Mouse (Mus musculus) thymus, adult 2 months (tissue): ENCODE results near the gene Tmem8b. TPM values are rescaled to one million over a fixed set of nuclear protein-coding genes. Genes with fewer than 3 reads are reported as not detected.

ENCODE experiments used
- DNase-seq: peaks from one replicate; pipeline ENCODE4 v3.0.0; 2021
- H3K27ac ChIP-seq: fragments of 200-500 bp; 2 replicates; pipeline ENCODE4 v1.5.1; 2012; ENCODE audit warnings: low read length, control low read depth; ENCODE audit not compliant: control insufficient read depth, insufficient read depth
- H3K27me3 ChIP-seq: fragments of 200-500 bp; 2 replicates; pipeline ENCODE4 v1.6.1; 2012; ENCODE audit warnings: mild to moderate bottlenecking, low read length, moderate library complexity, mixed read lengths; ENCODE audit not compliant: control insufficient read depth, insufficient read depth
- H3K36me3 ChIP-seq: fragments of 200-500 bp; 2 replicates; pipeline ENCODE4 v1.6.1; 2012; ENCODE audit warnings: mild to moderate bottlenecking, low read length, moderate library complexity; ENCODE audit not compliant: control insufficient read depth, insufficient read depth
- H3K4me1 ChIP-seq: fragments of 200-500 bp; replicated peaks from 2 replicates; pipeline ENCODE4 v1.6.1; 2012; ENCODE audit warnings: low read length; ENCODE audit not compliant: control insufficient read depth, insufficient read depth
- H3K4me3 ChIP-seq: fragments of 200-500 bp; 2 replicates; pipeline ENCODE4 v1.5.1; 2012; ENCODE audit warnings: mild to moderate bottlenecking, low read length, control low read depth, moderate library complexity; ENCODE audit not compliant: control insufficient read depth, insufficient read depth
- CTCF ChIP-seq: fragments of 200-500 bp; IDR thresholded peaks from 2 replicates; pipeline ENCODE4 v1.5.1; 2012; ENCODE audit warnings: mild to moderate bottlenecking, control low read depth, low read length, moderate library complexity, borderline replicate concordance; ENCODE audit not compliant: control insufficient read depth, poor library complexity, insufficient read depth; ENCODE audit errors: extremely low read depth
- POLR2A ChIP-seq: fragments of 200-500 bp; IDR thresholded peaks from 2 replicates; pipeline ENCODE4 v1.6.1; 2012; ENCODE audit warnings: mild to moderate bottlenecking, low read length, control low read depth, moderate library complexity; ENCODE audit not compliant: control insufficient read depth, poor library complexity, insufficient read depth; ENCODE audit errors: extremely low read depth
- WGBS: fragments of 180-500 bp; shearing (Covaris S2); methylation state at CpG from one replicate; pipeline ENCODE4 v1.1.7; 2018; 5-methylcytosine and 5-hydroxymethylcytosine counted together
- polyA plus RNA-seq: library from polyadenylated mRNA; depleted of rRNA; stranded (reverse); fragments of >200 nt; gene quantifications from 2 replicates; pipeline ENCODE4 v1.2.3, GENCODE M21; 2012

Tmem8b gene
- polyA plus RNA-seq, 1 experiment, result 10.0 TPM

DNA sequence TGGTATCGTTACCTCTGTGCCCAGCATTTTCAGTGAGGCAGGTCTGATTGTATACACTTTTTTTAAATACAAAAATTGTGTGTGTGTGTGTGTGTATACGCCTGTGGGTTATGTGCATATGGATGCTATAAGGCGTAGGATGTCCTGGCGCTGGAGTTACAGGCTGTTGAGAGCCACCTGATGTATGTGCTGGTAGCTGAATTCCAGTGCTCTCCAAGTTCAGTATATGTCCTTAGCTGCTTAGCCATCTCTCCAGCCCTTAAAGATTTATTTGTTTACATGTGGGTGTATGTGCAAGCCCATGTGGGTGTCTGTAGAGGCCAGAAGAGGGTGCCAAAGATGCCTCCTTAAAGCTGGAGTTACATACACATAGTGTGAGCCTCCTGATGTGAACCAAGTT is 11.6 kb upstream of the Tmem8b start:
- no peak for TF ChIP-seq POLR2A
- TF ChIP-seq CTCF, result no peak
- Histone ChIP-seq H3K27ac (no peak overlapping the region), H3K36me3 (no peaks in the 10 kb centered on the region), H3K4me3 (no peak overlapping the region), H3K4me1 (peaks cover 4% of the 10 kb centered on the region), H3K27me3 (no peaks in the 10 kb centered on the region)
- DNase-seq, result no peak
- 71% methylated on average over 4 of the region's 4 CpGs for WGBS

GRCm38 (mm10) chr4:43666412-43666811 is 2.4 kb upstream of the Tmem8b start:
- DNase-seq, result peak; percentile 19
- H3K27me3 ChIP-seq, result peaks cover 2% of the 10 kb centered on the region; the same call in 1 of the 2 replicates
- no peaks in the 10 kb centered on the region for H3K36me3 ChIP-seq
- no peak overlapping the region for H3K27ac ChIP-seq
- peaks cover 10% of the 10 kb centered on the region for H3K4me1 ChIP-seq
- WGBS, result 23% methylated on average over 4 of the region's 4 CpGs
- TF ChIP-seq CTCF (no peak), POLR2A (no peak)
- H3K4me3 ChIP-seq, result no peak overlapping the region

GRCm38 (mm10) chr4:43669428-43669794 is 640 bp downstream of the Tmem8b start:
- Histone ChIP-seq H3K27ac (no peak overlapping the region), H3K4me1 (peaks cover 10% of the 10 kb centered on the region), H3K27me3 (no peaks in the 10 kb centered on the region), H3K36me3 (no peaks in the 10 kb centered on the region), H3K4me3 (peak overlapping the region; percentile 55)
- no peak for TF ChIP-seq POLR2A
- no peak for TF ChIP-seq CTCF
- DNase-seq, result no peak
- 3% methylated on average over 25 of the region's 25 CpGs for WGBS

DNA sequence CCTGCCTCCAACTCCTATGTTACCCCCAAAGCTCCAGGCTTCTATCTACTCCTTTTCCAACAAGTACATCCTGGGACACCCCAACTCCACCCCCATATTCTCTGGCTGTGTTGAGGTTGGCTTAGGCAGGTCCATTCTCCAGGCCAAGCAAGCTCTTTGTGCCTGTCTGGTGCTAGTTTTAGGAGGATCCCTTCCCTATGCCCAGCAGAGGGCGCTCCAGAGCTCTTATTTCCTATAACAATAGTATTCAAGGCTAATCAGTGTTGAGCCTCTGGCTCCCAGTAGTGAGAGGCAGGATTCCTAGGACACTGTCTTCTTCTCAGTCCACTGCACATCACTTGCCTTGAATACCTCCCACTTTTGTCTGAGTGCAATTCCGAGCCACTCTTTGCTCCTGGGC is 3.3 kb downstream of the Tmem8b start:
- 33% methylated on average over 2 of the region's 2 CpGs for WGBS
- DNase-seq, result peak; percentile 79
- TF ChIP-seq CTCF, result peak; percentile 37; the same call in 1 of the 2 replicates
- TF ChIP-seq POLR2A, result no peak
- no peak overlapping the region for H3K27ac ChIP-seq
- no peaks in the 10 kb centered on the region for H3K36me3 ChIP-seq
- H3K27me3 ChIP-seq, result no peaks in the 10 kb centered on the region
- no peak overlapping the region for H3K4me3 ChIP-seq
- H3K4me1 ChIP-seq, result peaks cover 10% of the 10 kb centered on the region

GRCm38 (mm10) chr4:43673703-43674102 is 4.9 kb downstream of the Tmem8b start:
- no peak overlapping the region for H3K27ac ChIP-seq
- DNase-seq, result no peak
- H3K36me3 ChIP-seq, result no peaks in the 10 kb centered on the region
- no peak for TF ChIP-seq CTCF
- TF ChIP-seq POLR2A, result no peak
- H3K27me3 ChIP-seq, result no peaks in the 10 kb centered on the region
- H3K4me3 ChIP-seq, result no peak overlapping the region
- WGBS, result 95% methylated on average over 8 of the region's 8 CpGs
- H3K4me1 ChIP-seq, result peaks cover 8% of the 10 kb centered on the region

- WGBS, result 88% methylated on average over 5 of the region's 5 CpGs
- TF ChIP-seq POLR2A (no peak), CTCF (no peak)
- no peak for DNase-seq
These were observed 6.2 kb downstream of the Tmem8b start for GRCm38 (mm10) chr4:43674974-43675373.

GRCm38 (mm10) chr4:43675608-43676007 is 6.8 kb downstream of the Tmem8b start:
- Histone ChIP-seq H3K4me1 (no peaks in the 10 kb centered on the region), H3K4me3 (no peak overlapping the region), H3K27me3 (no peaks in the 10 kb centered on the region), H3K36me3 (no peaks in the 10 kb centered on the region), H3K27ac (no peak overlapping the region)
- 92% methylated on average over 4 of the region's 4 CpGs for whole genome bisulfite sequencing
- TF ChIP-seq CTCF (no peak), POLR2A (no peak)
- no peak for DNase-seq

More at GRCm38 (mm10) chr4:43674974-43675373, 6.2 kb downstream of the Tmem8b start:
- Histone ChIP-seq H3K36me3 (no peaks in the 10 kb centered on the region), H3K4me3 (no peak overlapping the region), H3K27me3 (no peaks in the 10 kb centered on the region), H3K27ac (no peak overlapping the region), H3K4me1 (no peaks in the 10 kb centered on the region)
